24 mouse cellular contexts compared by ENCODE assay signal in the genomic region with DNA sequence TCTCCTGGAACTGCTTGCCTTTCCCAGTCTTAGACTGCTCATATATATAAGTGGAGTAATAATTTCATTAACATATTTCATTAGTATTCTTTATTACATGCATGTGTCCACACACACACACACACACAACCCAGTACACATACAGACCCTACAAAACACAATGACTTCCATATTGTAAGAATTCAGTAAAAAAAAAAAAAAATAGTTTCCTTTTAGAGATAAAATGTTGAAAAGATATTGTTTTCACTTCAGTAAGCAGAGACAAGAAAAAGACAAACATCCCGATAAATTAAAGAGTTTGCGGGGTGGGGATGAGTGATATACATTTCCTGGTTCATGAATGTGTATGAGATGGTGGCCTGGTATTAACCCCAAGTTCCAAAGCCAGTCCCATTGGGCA. TPM values are rescaled to one million over a fixed set of nuclear protein-coding genes. Genes with fewer than 3 reads are reported as not detected.
DNase-seq lines count a peak whose midpoint lies in the region; ATAC-seq and TF ChIP-seq lines count a peak whose summit lies in the region.
"Had no signal": no experiment of that assay in that cellular context is flagged by ENCODE, and none has a peak within 500 bp of the region (broad histone marks: within the 10 kb centered on the region; RNA-seq: fewer than 3 reads in every experiment).

No protein-coding gene starts in this region.

- no peaks in the 10 kb centered on the region for H3K9me3 ChIP-seq in liver, embryonic 12.5 days (replicated peaks)
- H3K9me3 ChIP-seq in CH12.LX (replicated peaks; ENCODE audit: low read length) = no peaks in the 10 kb centered on the region
- H3K9me3 ChIP-seq in MEL (replicated peaks; ENCODE audit: insufficient read depth, low read length) = no peaks in the 10 kb centered on the region
- no peaks in the 10 kb centered on the region for H3K9me3 ChIP-seq in midbrain, embryonic 13.5 days
- H3K9me3 ChIP-seq: embryonic facial prominence, embryonic 13.5 days; embryonic facial prominence, embryonic 15.5 days; forebrain, embryonic 10.5 days; forebrain, embryonic 12.5 days; G1E had no signal

- no peak overlapping the region for H3K9ac ChIP-seq in liver, embryonic 12.5 days
- H3K9ac ChIP-seq in CH12.LX (ENCODE audit: insufficient read depth, low read depth) (peak overlapping the region; percentile 62), MEL (ENCODE audit: control insufficient read depth, low read depth, low read length, poor library complexity, severe bottlenecking) (no peak overlapping the region)
- no peak overlapping the region for H3K9ac ChIP-seq in midbrain, embryonic 13.5 days (replicated peaks)
- H3K9ac ChIP-seq: embryonic facial prominence, embryonic 13.5 days; embryonic facial prominence, embryonic 15.5 days; forebrain, embryonic 12.5 days had no signal

- no peak for TF ChIP-seq POLR2A in CH12.LX (IDR thresholded peaks at IDR 0.05; ENCODE audit: low read depth, low read length)
- TF ChIP-seq POLR2A in MEL (IDR thresholded peaks at IDR 0.05; ENCODE audit: control insufficient read depth in 1 of 2, insufficient read depth in 1 of 2, low read depth in 1 of 2, low read length in 2 of 2, poor library complexity in 1 of 2) = no peak

- H3K79me2 ChIP-seq in CH12.LX (replicated peaks; ENCODE audit: control insufficient read depth, extremely low read depth, insufficient read depth, poor library complexity, severe bottlenecking) = peaks cover 10% of the 10 kb centered on the region
- no peaks in the 10 kb centered on the region for H3K79me2 ChIP-seq in MEL (ENCODE audit: control insufficient read depth, insufficient read depth, low read length, poor library complexity)

- dilution Hi-C loops in CH12.LX (cut with MboI; ENCODE audit: extremely low pct_ligation_motif_present, extremely low pct_unique_long_range_greater_than_20kb, low sequenced_read_pairs) = loop anchor here (25.0 kb wide), 1 partner anchor 97 kb away; no protein-coding TSS in a partner anchor

- WGBS in liver, embryonic 12.5 days (ENCODE audit: insufficient replicate concordance) = 84% methylated on average over 2 of the region's 2 CpGs
- 91% methylated on average over 2 of the region's 2 CpGs for WGBS in midbrain, embryonic 13.5 days

- ATAC-seq in liver, embryonic 12.5 days = no peak
- no peak for ATAC-seq in midbrain, embryonic 13.5 days
- ATAC-seq: forebrain, embryonic 14.5 days; forebrain, embryonic 16.5 days had no signal

- in situ Hi-C loops in CH12.LX (cut with MboI; ENCODE audit: low pct_ligation_motif_present, low pct_unique_long_range_greater_than_20kb, low sequenced_read_pairs) = no loop called here

- H3K36me3 ChIP-seq in liver, embryonic 12.5 days = peaks cover 8% of the 10 kb centered on the region; the same call in 1 of the 2 replicates
- H3K36me3 ChIP-seq in CH12.LX (replicated peaks in 1 of 2; ENCODE audit: control insufficient read depth in 1 of 2, insufficient read depth in 1 of 2, low read length in 1 of 2) (peaks cover 22 to 27% of the 10 kb centered on the region in 2 experiments), MEL (ENCODE audit: control insufficient read depth in 1 of 2, insufficient read depth in 2 of 2, low read length in 2 of 2) (peaks cover 16 to 30% of the 10 kb centered on the region in 2 experiments)
- no peaks in the 10 kb centered on the region for H3K36me3 ChIP-seq in midbrain, embryonic 13.5 days
- H3K36me3 ChIP-seq: embryonic facial prominence, embryonic 13.5 days; embryonic facial prominence, embryonic 15.5 days; forebrain, embryonic 10.5 days; forebrain, embryonic 12.5 days had no signal

- H3K27me3 ChIP-seq in liver, embryonic 12.5 days (replicated peaks) = no peaks in the 10 kb centered on the region
- H3K27me3 ChIP-seq in CH12.LX (replicated peaks) (no peaks in the 10 kb centered on the region), MEL (ENCODE audit: control insufficient read depth in 1 of 2, insufficient read depth in 2 of 2, low read length in 2 of 2) (no peaks in the 10 kb centered on the region)
- no peaks in the 10 kb centered on the region for H3K27me3 ChIP-seq in midbrain, embryonic 13.5 days
- H3K27me3 ChIP-seq: embryonic facial prominence, embryonic 13.5 days; embryonic facial prominence, embryonic 15.5 days; forebrain, embryonic 12.5 days had no signal

- TF ChIP-seq RAD21 in CH12.LX (IDR thresholded peaks at IDR 0.05; ENCODE audit: low read depth, low read length) (no peak), MEL (IDR thresholded peaks at IDR 0.05; ENCODE audit: low read depth, low read length) (no peak)

- TF ChIP-seq CTCF in CH12.LX (conservative IDR thresholded peaks at IDR 0.05 in 1 of 2, IDR thresholded peaks at IDR 0.05 in 1 of 2; ENCODE audit: low read depth in 2 of 2, low read length in 2 of 2) (no peak), MEL (IDR thresholded peaks at IDR 0.05 in 2 of 3, conservative IDR thresholded peaks at IDR 0.05 in 1 of 3; ENCODE audit: control insufficient read depth in 1 of 3, insufficient read depth in 1 of 3, low read depth in 2 of 3, low read length in 3 of 3, poor library complexity in 1 of 3, severe bottlenecking in 1 of 3) (no peak)

- H3K4me1 ChIP-seq in liver, embryonic 12.5 days = peaks cover 47% of the 10 kb centered on the region
- H3K4me1 ChIP-seq in CH12.LX (ENCODE audit: control insufficient read depth in 1 of 2, insufficient read depth in 2 of 2) (peaks cover 16 to 59% of the 10 kb centered on the region in 2 experiments), MEL (ENCODE audit: control insufficient read depth in 1 of 2, insufficient read depth in 2 of 2, low read length in 2 of 2) (peaks cover 26 to 29% of the 10 kb centered on the region in 2 experiments)
- H3K4me1 ChIP-seq in midbrain, embryonic 13.5 days (replicated peaks) = peaks cover 25% of the 10 kb centered on the region

- DNase-seq in liver = no peak
- no peak for DNase-seq in CH12.LX (ENCODE audit: extremely low read depth)
- DNase-seq in MEL (ENCODE audit: low read depth, low spot score) = no peak
- DNase-seq in thymus, postnatal 0 days (ENCODE audit: low spot score) = no peak
- DNase-seq: adrenal gland, adult 2 months; adrenal gland, postnatal 10 days; adrenal gland, postnatal 25 days; cerebellum, adult 11 months; cerebellum, adult 18-20 months; cerebellum, adult 8-10 months; cerebellum, adult 9-11 months; cerebellum, postnatal 14 days; cerebellum, postnatal 36 days; embryo, embryonic 11 days had no signal

- no peak for TF ChIP-seq EP300 in CH12.LX (IDR thresholded peaks at IDR 0.05; ENCODE audit: low read length)
- no peak; a peak in 1 of 4 replicates for TF ChIP-seq EP300 in MEL (IDR thresholded peaks at IDR 0.05; ENCODE audit: low read depth in 1 of 2, low read length in 2 of 2)

- H3K27ac ChIP-seq in liver, embryonic 12.5 days = peak overlapping the region; percentile 7; the same call in 1 of the 2 replicates
- H3K27ac ChIP-seq in CH12.LX (ENCODE audit: insufficient read depth, low read depth) (peak overlapping the region; percentile 71), MEL (ENCODE audit: control insufficient read depth, low read depth, low read length) (no peak overlapping the region; the same call in 1 of the 2 replicates)
- no peak overlapping the region for H3K27ac ChIP-seq in midbrain, embryonic 13.5 days
- H3K27ac ChIP-seq: embryonic facial prominence, embryonic 13.5 days; embryonic facial prominence, embryonic 15.5 days; forebrain, embryonic 10.5 days; forebrain, embryonic 12.5 days had no signal

- no peak overlapping the region for H3K4me2 ChIP-seq in liver, embryonic 12.5 days
- H3K4me2 ChIP-seq in CH12.LX (ENCODE audit: insufficient read depth, low read depth, poor library complexity, severe bottlenecking) = peak overlapping the region; percentile 92
- no peak overlapping the region for H3K4me2 ChIP-seq in midbrain, embryonic 13.5 days (replicated peaks)
- H3K4me2 ChIP-seq: embryonic facial prominence, embryonic 13.5 days; embryonic facial prominence, embryonic 15.5 days; forebrain, embryonic 12.5 days had no signal

- no peak overlapping the region for H3K4me3 ChIP-seq in liver, embryonic 12.5 days
- peak overlapping the region in 2 of 3 experiments; percentile 18 to 40 for H3K4me3 ChIP-seq in CH12.LX (replicated peaks in 1 of 3; ENCODE audit: low read depth in 2 of 3, low read length in 2 of 3, poor library complexity in 1 of 3)
- no peak overlapping the region for H3K4me3 ChIP-seq in MEL (ENCODE audit: control insufficient read depth in 1 of 2, insufficient read depth in 1 of 2, low read depth in 2 of 2, low read length in 2 of 2)
- no peak overlapping the region for H3K4me3 ChIP-seq in midbrain, embryonic 13.5 days (replicated peaks)
- H3K4me3 ChIP-seq: embryonic facial prominence, embryonic 13.5 days; embryonic facial prominence, embryonic 15.5 days; erythroblast, embryonic 14.5 days; forebrain, embryonic 10.5 days; forebrain, embryonic 12.5 days had no signal

TF ChIP-seq in CH12.LX, 34 proteins besides CTCF, POLR2A, EP300 and RAD21:
- TF ChIP-seq ZC3H11A (IDR thresholded peaks at IDR 0.05; ENCODE audit: low read depth, low read length) (no peak), CHD1 (IDR thresholded peaks at IDR 0.05; ENCODE audit: low read depth, low read length) (peak; percentile 77; the same call in 1 of the 2 replicates)

TF ChIP-seq in MEL, 35 proteins besides CTCF, POLR2A, EP300 and RAD21:
- TF ChIP-seq MXI1 (IDR thresholded peaks at IDR 0.05; ENCODE audit: low read depth, low read length) = no peak
- peak; percentile 77 for TF ChIP-seq ZNF384 (IDR thresholded peaks at IDR 0.05; ENCODE audit: low read depth, low read length)
- no peak for TF ChIP-seq JUND (IDR thresholded peaks at IDR 0.05; ENCODE audit: low read depth, low read length)
TF ChIP-seq in MEL: peak in this region for 1.

RNA-seq across cellular contexts. Expression of a gene that starts 34.8 kb away (rescaled TPM):
- 3.9 and 4.4 TPM in 2 replicates for polyA plus RNA-seq in liver, embryonic 12.5 days (2016; fragmentation: Nextera tagmentation; extraction: Ambion mirVana)
- total RNA-seq in CH12.LX (2012; rRNA removed) = 33.0 and 38.4 TPM in 2 replicates
- 31.2 and 34.4 TPM in 2 replicates for total RNA-seq in CH12.LX (2014; rRNA removed)
- 26.6 and 27.6 TPM in 2 replicates for polyA plus RNA-seq in CH12.LX (2012; ENCODE audit: insufficient read length, low read depth)
- 16.4 and 30.1 TPM in 2 replicates for total RNA-seq in MEL (2012; rRNA removed)
- 10 to 100 TPM in 1 of 2 experiments, not detected in 1; 15.1 TPM for polyA plus RNA-seq in MEL (2012; ENCODE audit: insufficient read depth in 1 of 2, insufficient read length in 2 of 2, low read depth in 1 of 2, low replicate concordance in 2 of 2, missing spikeins in 1 of 2)
- polyA plus RNA-seq in thymus, postnatal 0 days (2015; fragmentation: Nextera tagmentation; extraction: Ambion mirVana) = 3.2 and 3.8 TPM in 2 replicates
- polyA plus RNA-seq in midbrain, embryonic 13.5 days (2015; fragmentation: Nextera tagmentation; extraction: Ambion mirVana) = 8.7 and 9.4 TPM in 2 replicates

Comparison
In these comparisons a context has a peak if more than half of its experiments do, and no peak if none do; other contexts are left out.
1. H3K27ac ChIP-seq: peak in liver, embryonic 12.5 days (single experiment) and CH12.LX (single experiment); none in MEL (single experiment) and midbrain, embryonic 13.5 days (single experiment).
2. H3K4me3 ChIP-seq: peak in CH12.LX (2 of 3); none in liver, embryonic 12.5 days (single experiment), MEL (0 of 2) and midbrain, embryonic 13.5 days (single experiment).